Mouse (Mus musculus) CH12.LX (cell line): ENCODE results near the gene Kcnj1.

Experiments
- CTCF ChIP-seq, 2 experiments: IDR thresholded peaks in 1 of 2; conservative IDR thresholded peaks in 1 of 2; 2 replicates each; pipeline ENCODE4 v1.5.1; 2011 to 2012; ENCODE audit warnings: low read depth in 2 of 2, low read length in 2 of 2, improper control_type of control experiment in 1 of 2, inconsistent platforms in 1 of 2, mild to moderate bottlenecking in 1 of 2, moderate library complexity in 1 of 2
- POLR2A ChIP-seq: IDR thresholded peaks from 2 replicates; pipeline ENCODE4 v1.6.1; 2011; ENCODE audit warnings: low read depth, mild to moderate bottlenecking, improper control_type of control experiment, low read length
- ZC3H11A ChIP-seq: IDR thresholded peaks from 2 replicates; pipeline ENCODE4 v1.6.1; 2012; ENCODE audit warnings: low read depth, mild to moderate bottlenecking, inconsistent platforms, low read length, improper control_type of control experiment

DNA sequence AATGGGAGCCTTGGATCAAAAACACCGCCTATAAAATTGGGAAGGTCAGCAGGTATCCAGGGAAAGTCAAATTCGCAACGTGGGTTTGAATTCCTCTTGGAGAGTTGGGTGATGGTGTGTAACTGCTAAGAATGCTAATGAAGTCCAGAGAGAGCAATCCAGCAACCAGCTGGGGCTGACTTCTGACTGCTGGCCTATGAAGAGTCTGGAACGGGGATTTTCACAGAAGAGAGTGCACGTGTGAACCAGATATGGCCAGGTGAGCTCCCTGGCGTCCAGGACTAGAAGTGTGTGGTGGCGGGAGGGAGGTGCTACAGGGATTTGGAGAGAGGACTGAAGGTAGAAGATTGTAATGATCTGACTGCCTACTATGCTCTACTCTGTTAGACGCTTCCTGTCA is 24.2 kb upstream of the Kcnj1 start:
- TF ChIP-seq POLR2A (no peak), CTCF (conservative IDR thresholded peaks at IDR 0.05 in 1 of 2, IDR thresholded peaks at IDR 0.05 in 1 of 2; ENCODE audit: low read depth in 2 of 2, low read length in 2 of 2) (no peak), ZC3H11A (no peak)
